Mouse (Mus musculus) mature B cell (primary cell): ENCODE measurements around the gene Olfr1412.

Experiments
- in situ Hi-C: fragments of 300-500 bp; cut with MboI; formaldehyde crosslinking; loops from 2 replicates; pipeline ENCODE4 v1.14.3; 2019

Olfr1412 gene

GRCm38 (mm10) chr1:92636676-92637075, 51.1 kb downstream of the Olfr1412 start:
- in situ Hi-C loops: loop anchor here (25.0 kb wide), 1 partner anchor 1099 kb away; the partner anchor contains the start of gene Asb1

- in situ Hi-C loops: loop anchor here (25.0 kb wide), 1 partner anchor 1100 kb away; the partner anchor contains the start of gene Asb1
Observed at GRCm38 (mm10) chr1:92637501-92638172, 52.1 kb downstream of the Olfr1412 start.

- in situ Hi-C loops: loop anchor here (25.0 kb wide), 1 partner anchor 1101 kb away; the partner anchor contains the start of gene Asb1
Observed at GRCm38 (mm10) chr1:92638181-92638580, 52.6 kb downstream of the Olfr1412 start.

- in situ Hi-C loops: loop anchor here (25.0 kb wide), 1 partner anchor 1101 kb away; the partner anchor contains the start of gene Asb1
Observed at GRCm38 (mm10) chr1:92638736-92639135, 53.2 kb downstream of the Olfr1412 start.

- in situ Hi-C loops: loop anchor here (10.0 to 25.0 kb wide), 2 partner anchors 166 to 1103 kb away; partner anchors contain the start of genes Asb1 and Ndufa10
Observed at GRCm38 (mm10) chr1:92640393-92640792, 54.8 kb downstream of the Olfr1412 start.
